Mouse (Mus musculus) forebrain, embryonic 13.5 days (tissue): ENCODE data around the gene Myo1g. TPM values are rescaled to one million over a fixed set of nuclear protein-coding genes. Genes with fewer than 3 reads are reported as not detected.

Experiments used
- ATAC-seq: fragments of 200-750 bp; cut with Nextera tagmentation; 2 replicates; pipeline ENCODE4 v1.8.0; 2017
- H3K27ac ChIP-seq: fragments of 300-500 bp; sonication (generic); 2 replicates; pipeline ENCODE4 v1.5.1; 2015; ENCODE audit warnings: inconsistent platforms, mild to moderate bottlenecking, moderate library complexity
- H3K27me3 ChIP-seq: fragments of 300-500 bp; sonication (generic); 2 replicates; pipeline ENCODE4 v1.6.1; 2015; ENCODE audit warnings: mild to moderate bottlenecking, inconsistent platforms
- H3K36me3 ChIP-seq: fragments of 300-500 bp; sonication (generic); 2 replicates; pipeline ENCODE4 v1.6.1; 2015; ENCODE audit warnings: mild to moderate bottlenecking, inconsistent platforms; ENCODE audit not compliant: poor library complexity, severe bottlenecking
- H3K4me1 ChIP-seq: fragments of 300-500 bp; sonication (generic); 2 replicates; pipeline ENCODE4 v1.6.1; 2015; ENCODE audit warnings: inconsistent platforms
- H3K4me2 ChIP-seq: fragments of 300-500 bp; sonication (generic); 2 replicates; pipeline ENCODE4 v1.6.1; 2015; ENCODE audit warnings: inconsistent platforms, mild to moderate bottlenecking, moderate library complexity
- H3K4me3 ChIP-seq: fragments of 300-500 bp; sonication (generic); 2 replicates; pipeline ENCODE4 v1.5.1; 2015; ENCODE audit warnings: mild to moderate bottlenecking, inconsistent platforms
- H3K9ac ChIP-seq: fragments of 300-500 bp; sonication (generic); 2 replicates; pipeline ENCODE4 v1.6.1; 2015; ENCODE audit warnings: mild to moderate bottlenecking, inconsistent platforms
- H3K9me3 ChIP-seq: fragments of 300-500 bp; sonication (generic); replicated peaks from 2 replicates; pipeline ENCODE4 v1.6.1; 2016; ENCODE audit warnings: inconsistent platforms
- WGBS: fragments of 180-500 bp; shearing (Covaris S2); methylation state at CpG from one replicate; pipeline ENCODE4 v1.1.7; 2015; 5-methylcytosine and 5-hydroxymethylcytosine counted together
- polyA plus RNA-seq: library from polyadenylated mRNA; unstranded; fragments of >200 nt; fragmentation: Nextera tagmentation; extraction: Ambion mirVana; gene quantifications from 2 replicates; pipeline ENCODE4 v1.2.1, GENCODE M21; 2015

Gene Myo1g
- polyA plus RNA-seq, 1 experiment from 2014 or later = 0.17 TPM

DNA sequence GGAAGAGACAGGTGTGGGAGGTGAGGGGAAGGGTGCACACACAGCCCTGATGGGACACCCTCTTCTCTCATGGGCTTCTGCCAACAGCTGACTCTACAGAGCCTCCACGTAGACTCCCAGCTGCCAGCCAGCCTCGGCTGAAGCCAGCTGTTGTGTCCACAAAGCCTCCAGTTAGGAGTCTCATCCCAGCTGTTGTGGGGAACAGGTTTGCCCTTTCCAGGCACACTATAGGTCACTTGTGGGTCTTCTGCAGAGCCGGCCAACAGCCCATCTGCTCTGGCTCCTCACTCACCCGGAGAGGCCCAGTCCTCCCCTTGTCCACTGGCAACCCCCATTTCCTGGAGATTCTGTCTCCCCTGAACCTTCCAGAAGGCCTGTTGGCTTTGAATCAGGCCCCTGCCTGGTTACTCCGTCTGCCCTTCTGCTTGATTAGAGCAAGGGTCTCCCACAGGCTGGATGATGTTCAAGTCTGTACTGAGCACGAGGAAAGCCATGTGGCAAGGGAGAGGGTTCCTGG lies 39.0 kb downstream of the Myo1g start:
- WGBS = 75% methylated on average over 6 of the region's 6 CpGs
- Histone ChIP-seq H3K27me3 (no peaks in the 10 kb centered on the region), H3K36me3 (no peaks in the 10 kb centered on the region), H3K4me2 (no peak overlapping the region), H3K4me3 (no peak overlapping the region), H3K9ac (no peak overlapping the region), H3K9me3 (no peaks in the 10 kb centered on the region), H3K4me1 (no peaks in the 10 kb centered on the region), H3K27ac (no peak overlapping the region)
- ATAC-seq = no peak

DNA sequence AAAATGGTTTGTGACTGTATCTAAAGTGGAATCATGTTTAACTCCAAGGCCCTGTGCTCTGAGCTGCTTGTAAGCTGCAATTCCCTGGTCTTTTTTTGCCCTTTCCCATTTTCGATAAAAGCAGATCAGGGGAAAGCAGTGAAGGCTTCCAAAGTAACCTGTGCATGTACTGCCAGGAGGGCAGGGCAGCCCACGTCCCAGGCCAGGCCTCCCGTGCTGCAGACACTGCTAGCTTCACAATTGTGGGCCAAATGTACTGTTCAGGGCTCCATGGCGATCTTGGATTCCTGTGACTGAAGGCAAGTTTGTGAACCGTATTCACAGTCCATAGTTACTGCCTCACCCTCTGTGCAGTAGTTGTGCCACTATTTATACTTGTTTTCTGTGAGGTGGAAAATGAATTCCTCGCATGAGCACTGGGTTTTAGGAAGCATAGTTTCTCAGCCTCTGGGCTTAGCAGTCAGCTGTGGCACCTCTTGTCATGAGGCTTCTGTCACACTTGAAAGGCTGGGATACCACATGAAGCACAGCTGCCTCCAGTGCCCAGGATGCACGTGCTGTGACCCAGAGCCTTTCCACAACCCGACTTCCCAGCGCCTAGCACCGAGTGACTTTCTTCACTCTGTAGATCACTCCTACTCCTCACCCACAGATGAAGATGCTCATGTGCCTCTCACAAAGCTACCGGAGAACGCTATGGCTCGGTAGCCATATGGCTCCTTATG lies 39.9 kb downstream of the Myo1g start:
- H3K9me3 ChIP-seq = no peaks in the 10 kb centered on the region
- ATAC-seq = no peak
- H3K4me3 ChIP-seq = no peak overlapping the region
- 83% methylated on average over 13 of the region's 13 CpGs for WGBS
- H3K27me3 ChIP-seq = no peaks in the 10 kb centered on the region
- no peaks in the 10 kb centered on the region for H3K4me1 ChIP-seq
- H3K36me3 ChIP-seq = no peaks in the 10 kb centered on the region
- no peak overlapping the region for H3K9ac ChIP-seq
- H3K4me2 ChIP-seq = no peak overlapping the region
- H3K27ac ChIP-seq = no peak overlapping the region

DNA sequence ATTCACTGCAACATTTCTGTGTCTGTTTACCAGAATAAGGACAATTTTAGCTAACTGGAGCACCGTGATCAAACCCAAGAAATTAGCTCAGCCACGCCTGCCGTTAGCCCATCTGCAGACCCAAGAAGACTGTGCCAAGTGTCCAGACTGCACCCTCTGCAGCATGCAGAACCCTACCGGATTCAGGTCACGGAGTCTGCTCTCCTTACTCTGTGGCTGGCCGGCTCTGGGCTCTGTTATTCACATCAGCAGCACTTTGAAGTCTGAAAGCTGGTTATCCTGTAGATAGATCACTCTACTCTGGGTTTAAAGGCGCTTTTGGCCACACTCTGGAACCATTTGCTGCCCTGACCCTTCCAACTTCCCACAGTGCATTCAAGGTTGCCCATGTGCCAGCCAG lies 40.6 kb downstream of the Myo1g start:
- H3K4me2 ChIP-seq = no peak overlapping the region
- H3K4me1 ChIP-seq = no peaks in the 10 kb centered on the region
- no peaks in the 10 kb centered on the region for H3K36me3 ChIP-seq
- ATAC-seq = no peak
- H3K9me3 ChIP-seq = no peaks in the 10 kb centered on the region
- H3K4me3 ChIP-seq = no peak overlapping the region
- no peaks in the 10 kb centered on the region for H3K27me3 ChIP-seq
- H3K9ac ChIP-seq = no peak overlapping the region
- WGBS = 81% methylated on average over 7 of the region's 7 CpGs
- H3K27ac ChIP-seq = no peak overlapping the region

DNA sequence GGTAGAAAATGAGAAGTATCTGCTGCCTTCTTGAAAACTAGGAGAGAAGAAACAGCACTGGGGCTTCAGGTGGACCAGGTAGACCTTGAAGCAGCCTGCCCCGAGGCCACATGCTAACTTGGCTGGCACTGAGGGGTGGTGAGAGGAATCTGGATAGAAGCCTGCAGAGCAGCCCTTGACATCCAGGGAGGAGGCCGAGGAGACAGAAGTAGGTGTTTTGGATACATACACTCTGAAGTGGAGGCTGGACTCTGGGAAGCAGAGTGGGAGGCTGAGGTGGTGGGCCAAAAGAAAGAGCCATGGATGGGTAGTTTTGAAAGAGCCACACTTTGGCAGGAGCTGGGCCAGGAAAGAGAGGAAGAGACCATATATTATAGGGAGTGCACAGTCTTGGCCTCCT lies 41.5 kb downstream of the Myo1g start:
- no peaks in the 10 kb centered on the region for H3K9me3 ChIP-seq
- ATAC-seq = no peak
- no peak overlapping the region for H3K4me3 ChIP-seq
- H3K4me1 ChIP-seq = peaks cover 4% of the 10 kb centered on the region
- WGBS = 84% methylated on average over 2 of the region's 2 CpGs
- H3K27ac ChIP-seq = no peak overlapping the region
- no peak overlapping the region for H3K9ac ChIP-seq
- H3K4me2 ChIP-seq = no peak overlapping the region
- no peaks in the 10 kb centered on the region for H3K36me3 ChIP-seq
- no peaks in the 10 kb centered on the region for H3K27me3 ChIP-seq

GRCm38 (mm10) chr11:6477350-6477749 lies 43.4 kb downstream of the Myo1g start:
- peaks cover 21% of the 10 kb centered on the region for H3K4me1 ChIP-seq
- H3K4me2 ChIP-seq = no peak overlapping the region
- H3K9me3 ChIP-seq = no peaks in the 10 kb centered on the region
- WGBS = 94% methylated on average over 1 of the region's 1 CpGs
- ATAC-seq = no peak
- H3K9ac ChIP-seq = no peak overlapping the region
- 0 out of 2 replicates have a peak, but pooled peaks cover 6% of the 10 kb centered on the region for H3K36me3 ChIP-seq
- no peak overlapping the region for H3K27ac ChIP-seq
- H3K4me3 ChIP-seq = no peak overlapping the region
- no peaks in the 10 kb centered on the region for H3K27me3 ChIP-seq

DNA sequence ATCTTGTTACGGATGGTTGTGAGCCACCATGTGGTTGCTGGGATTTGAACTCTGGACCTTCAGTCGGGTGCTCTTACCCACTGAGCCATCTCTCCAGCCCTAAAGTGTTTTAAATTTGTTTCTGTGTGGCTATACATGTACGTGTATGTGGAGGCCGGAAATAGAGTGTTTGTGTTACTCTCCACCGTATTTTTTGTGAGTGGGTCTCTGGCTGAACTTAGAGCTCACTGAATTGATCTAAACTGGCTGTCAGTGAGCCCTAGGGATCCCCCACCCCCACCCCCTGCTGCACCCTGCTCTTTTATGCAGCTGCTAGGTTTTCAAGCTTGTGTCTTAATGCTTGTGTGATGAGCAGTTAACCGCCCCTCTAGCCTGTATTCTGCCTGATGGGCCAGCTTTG lies 43.9 kb downstream of the Myo1g start:
- H3K4me3 ChIP-seq = no peak overlapping the region
- H3K36me3 ChIP-seq = 0 out of 2 replicates have a peak, but pooled peaks cover 6% of the 10 kb centered on the region
- ATAC-seq = no peak
- WGBS = 75% methylated on average over 6 of the region's 6 CpGs
- H3K27me3 ChIP-seq = no peaks in the 10 kb centered on the region
- peak overlapping the region; percentile 5; the same call in 1 of the 2 replicates for H3K4me2 ChIP-seq
- no peaks in the 10 kb centered on the region for H3K9me3 ChIP-seq
- peaks cover 25% of the 10 kb centered on the region for H3K4me1 ChIP-seq
- no peak overlapping the region for H3K9ac ChIP-seq
- no peak overlapping the region for H3K27ac ChIP-seq

GRCm38 (mm10) chr11:6475867-6476484 lies 44.8 kb downstream of the Myo1g start, which contains the start of gene Purb:
Gene Purb, minus strand, starts transcription at chr11:6475917.
- H3K4me3 ChIP-seq = peak within 1 kb of the TSS; percentile 99
- no peaks in the 10 kb centered on the region for H3K9me3 ChIP-seq
- H3K9ac ChIP-seq = peak within 1 kb of the TSS; percentile 97
- H3K27me3 ChIP-seq = no peaks in the 10 kb centered on the region
- H3K36me3 ChIP-seq = peaks cover 6% of the 10 kb centered on the region; the same call in 1 of the 2 replicates
- peaks cover 34% of the 10 kb centered on the region for H3K4me1 ChIP-seq
- H3K27ac ChIP-seq = peak within 1 kb of the TSS; percentile 97
- 1% methylated on average over 51 of the region's 76 CpGs for WGBS
- peak within 1 kb of the TSS; percentile 93 for H3K4me2 ChIP-seq
- ATAC-seq = peak; percentile 97

DNA sequence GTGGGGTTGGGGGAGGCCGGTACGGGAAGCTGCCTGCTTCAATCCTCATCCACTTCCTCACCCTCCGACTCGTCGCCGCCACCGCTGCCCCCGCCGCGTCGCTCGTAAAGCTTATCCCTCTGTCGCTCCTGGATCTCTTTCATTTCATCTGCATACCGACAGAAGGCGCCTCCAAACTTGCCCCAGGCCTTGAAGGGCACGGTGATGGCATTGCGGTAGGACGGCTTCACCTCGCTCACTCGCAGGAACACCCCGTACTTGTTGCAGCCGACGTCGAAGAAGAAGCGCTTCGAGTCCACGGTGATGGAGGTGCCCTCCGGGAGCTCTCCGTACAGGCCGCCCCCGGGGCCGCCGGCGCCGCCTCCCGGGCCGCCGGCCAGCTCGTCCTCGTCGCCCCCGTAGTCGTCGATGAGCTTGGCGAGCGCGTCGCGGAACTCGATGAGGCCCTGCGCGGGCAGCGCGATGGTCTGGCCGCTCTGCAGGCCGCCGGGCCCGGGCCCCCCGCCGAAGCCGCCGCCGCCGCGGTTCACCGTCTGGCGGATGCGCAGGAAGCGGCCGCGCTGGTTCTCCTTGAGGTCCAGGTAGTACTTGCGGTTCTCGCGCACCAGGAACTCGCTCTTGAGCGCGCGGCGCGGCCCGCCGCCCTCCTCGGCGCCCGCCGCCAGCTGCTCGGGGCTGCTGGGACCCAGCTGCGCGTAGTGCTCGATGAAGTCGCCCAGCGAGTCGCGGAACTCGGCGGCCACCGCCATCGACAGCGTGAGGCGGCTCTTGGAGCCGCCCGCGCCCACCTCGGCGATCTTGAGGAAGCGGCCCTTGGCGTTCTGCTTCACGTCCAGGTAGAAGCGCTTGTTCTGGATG lies 45.7 kb downstream of the Myo1g start:
- Histone ChIP-seq H3K9ac (peak overlapping the region; percentile 97), H3K36me3 (peaks cover 6% of the 10 kb centered on the region; the same call in 1 of the 2 replicates), H3K4me2 (peak overlapping the region; percentile 93), H3K27me3 (no peaks in the 10 kb centered on the region), H3K4me1 (peaks cover 43% of the 10 kb centered on the region), H3K9me3 (no peaks in the 10 kb centered on the region), H3K27ac (peak overlapping the region; percentile 97), H3K4me3 (peak overlapping the region; percentile 99)
- peak; percentile 17; the same call in 1 of the 2 replicates for ATAC-seq
- WGBS = under 1% methylated on average over 98 of the region's 109 CpGs

DNA sequence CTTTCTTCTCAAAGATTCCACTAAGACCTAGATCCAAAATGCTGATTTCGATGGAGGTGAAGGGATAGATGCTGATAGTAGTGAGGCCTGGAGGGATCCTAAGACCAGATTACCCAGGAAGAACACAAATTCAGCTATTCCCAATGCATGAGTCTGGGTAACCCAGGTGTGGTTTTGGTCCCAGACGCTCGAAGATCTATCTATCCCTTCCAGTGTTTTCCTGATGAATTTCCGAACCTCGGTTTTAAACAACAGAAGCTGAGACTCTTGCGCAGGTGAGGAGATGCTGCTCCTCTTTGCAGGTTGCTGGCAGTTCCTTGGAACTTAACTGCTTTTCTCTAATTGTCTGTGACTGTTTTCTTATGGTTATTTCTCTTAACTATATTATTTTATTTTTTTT lies 46.4 kb downstream of the Myo1g start:
- Histone ChIP-seq H3K4me3 (peak overlapping the region; percentile 99), H3K27me3 (no peaks in the 10 kb centered on the region), H3K4me1 (peaks cover 47% of the 10 kb centered on the region), H3K9ac (peak overlapping the region; percentile 97), H3K36me3 (peaks cover 6% of the 10 kb centered on the region; the same call in 1 of the 2 replicates), H3K27ac (peak overlapping the region; percentile 97), H3K9me3 (no peaks in the 10 kb centered on the region), H3K4me2 (peak overlapping the region; percentile 93)
- WGBS = 40% methylated on average over 6 of the region's 6 CpGs
- ATAC-seq = no peak

DNA sequence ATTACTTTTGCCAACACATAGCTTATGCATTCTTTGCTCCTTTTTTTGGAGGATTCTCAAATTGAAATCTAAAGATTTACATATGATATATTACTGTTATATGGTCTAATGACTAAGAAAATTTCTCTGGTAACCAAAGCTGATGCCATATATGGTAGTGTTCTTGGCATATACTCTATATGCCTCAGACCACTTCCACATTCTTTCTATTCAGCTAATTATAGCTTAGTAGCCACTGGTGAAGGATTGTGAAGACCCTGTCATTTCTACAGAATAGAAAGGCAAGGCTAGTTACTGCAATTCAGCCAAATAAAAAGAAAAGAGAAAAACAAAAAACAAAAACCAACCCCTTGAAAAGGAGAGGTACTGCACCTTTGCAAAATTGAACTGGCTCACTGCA lies 48.7 kb downstream of the Myo1g start:
- H3K9me3 ChIP-seq = no peaks in the 10 kb centered on the region
- ATAC-seq = no peak
- no peaks in the 10 kb centered on the region for H3K27me3 ChIP-seq
- peak overlapping the region; percentile 64 for H3K9ac ChIP-seq
- H3K4me2 ChIP-seq = peak overlapping the region; percentile 76
- H3K27ac ChIP-seq = peak overlapping the region; percentile 48
- H3K4me3 ChIP-seq = peak overlapping the region; percentile 99
- peaks cover 57% of the 10 kb centered on the region for H3K4me1 ChIP-seq
- peaks cover 13% of the 10 kb centered on the region for H3K36me3 ChIP-seq

- H3K27ac ChIP-seq = peak overlapping the region; percentile 72
- no peaks in the 10 kb centered on the region for H3K27me3 ChIP-seq
- H3K9me3 ChIP-seq = no peaks in the 10 kb centered on the region
- ATAC-seq = no peak
- H3K4me3 ChIP-seq = peak overlapping the region; percentile 99
- peak overlapping the region; percentile 64 for H3K9ac ChIP-seq
- H3K36me3 ChIP-seq = peaks cover 18% of the 10 kb centered on the region
- peaks cover 57% of the 10 kb centered on the region for H3K4me1 ChIP-seq
- WGBS = 19% methylated on average over 1 of the region's 1 CpGs
- H3K4me2 ChIP-seq = peak overlapping the region; percentile 76
Measured at GRCm38 (mm10) chr11:6471493-6471892, 49.3 kb downstream of the Myo1g start.
